Mouse (Mus musculus) ovary, postnatal 10 days (tissue): ENCODE measurements around the gene Ap4s1.

Experiments
- DNase-seq: peaks from one replicate; pipeline ENCODE4 v3.0.0; 2022; ENCODE audit warnings: low spot score

The Ap4s1 gene

DNA sequence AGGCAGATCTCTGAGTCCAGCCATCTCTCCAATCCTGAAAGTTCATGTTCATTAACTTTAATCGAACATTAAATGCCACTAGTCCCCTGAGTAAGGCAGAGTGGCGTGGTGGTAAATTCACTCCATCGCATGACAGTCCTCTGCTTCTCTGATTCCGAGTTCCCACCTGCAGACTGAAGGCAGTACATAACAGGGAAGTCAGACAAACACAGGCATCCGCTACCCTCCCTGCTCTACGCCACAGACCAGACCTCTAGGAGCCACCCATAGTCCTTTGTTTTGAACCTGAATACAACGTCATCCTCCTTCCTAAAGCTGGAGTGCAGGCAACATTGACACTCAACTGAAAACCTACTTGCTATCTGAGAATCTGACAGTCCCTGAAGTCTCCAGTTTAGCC lies 13.7 kb downstream of the Ap4s1 start:
- no peak for DNase-seq

DNA sequence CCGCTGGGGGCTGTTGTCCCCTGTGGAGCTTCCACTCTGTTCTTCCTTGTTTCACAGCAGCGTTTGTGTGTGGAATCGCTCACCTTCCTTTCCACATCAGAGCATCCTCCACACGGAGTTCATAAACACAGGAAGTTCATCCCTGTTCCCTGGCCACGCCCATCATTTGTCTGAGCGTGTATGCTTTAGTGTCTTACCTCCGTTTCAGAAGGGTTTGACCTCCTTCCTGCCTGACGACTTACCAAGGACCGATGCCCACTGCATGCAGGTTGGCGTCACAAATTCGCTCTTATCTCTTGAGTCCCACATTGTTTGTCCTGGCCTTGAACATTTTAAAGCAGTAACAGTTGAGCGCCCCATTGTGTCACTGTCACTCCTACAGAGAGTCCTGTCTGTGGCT lies 14.9 kb downstream of the Ap4s1 start:
- DNase-seq = no peak

DNA sequence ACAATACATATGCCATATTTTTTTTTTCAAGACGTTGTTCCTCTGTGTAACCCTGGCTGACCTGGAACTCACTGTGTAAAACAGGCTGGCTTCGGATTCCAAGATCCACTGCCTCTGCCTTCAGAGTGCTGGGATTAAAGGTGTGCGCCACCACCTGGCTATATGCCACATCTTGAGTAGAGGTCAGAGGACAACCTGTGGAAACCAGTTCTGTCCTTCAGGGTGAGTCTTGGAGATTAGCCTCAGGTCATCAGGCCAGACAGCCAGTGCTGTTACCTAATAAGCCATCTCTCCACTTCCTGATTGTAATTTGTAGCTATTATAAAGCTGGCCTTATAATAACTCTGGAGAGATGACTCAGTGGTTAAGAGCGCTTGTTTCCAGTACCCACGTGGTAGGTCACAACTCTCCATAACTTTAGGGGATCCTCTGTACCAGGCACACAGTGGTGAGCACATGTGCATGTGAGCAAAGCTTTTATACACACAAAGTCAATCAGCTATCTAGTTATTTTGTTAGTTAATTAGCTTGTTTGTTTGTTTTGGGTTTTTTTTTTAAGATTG lies 15.9 kb downstream of the Ap4s1 start:
- DNase-seq = no peak

DNA sequence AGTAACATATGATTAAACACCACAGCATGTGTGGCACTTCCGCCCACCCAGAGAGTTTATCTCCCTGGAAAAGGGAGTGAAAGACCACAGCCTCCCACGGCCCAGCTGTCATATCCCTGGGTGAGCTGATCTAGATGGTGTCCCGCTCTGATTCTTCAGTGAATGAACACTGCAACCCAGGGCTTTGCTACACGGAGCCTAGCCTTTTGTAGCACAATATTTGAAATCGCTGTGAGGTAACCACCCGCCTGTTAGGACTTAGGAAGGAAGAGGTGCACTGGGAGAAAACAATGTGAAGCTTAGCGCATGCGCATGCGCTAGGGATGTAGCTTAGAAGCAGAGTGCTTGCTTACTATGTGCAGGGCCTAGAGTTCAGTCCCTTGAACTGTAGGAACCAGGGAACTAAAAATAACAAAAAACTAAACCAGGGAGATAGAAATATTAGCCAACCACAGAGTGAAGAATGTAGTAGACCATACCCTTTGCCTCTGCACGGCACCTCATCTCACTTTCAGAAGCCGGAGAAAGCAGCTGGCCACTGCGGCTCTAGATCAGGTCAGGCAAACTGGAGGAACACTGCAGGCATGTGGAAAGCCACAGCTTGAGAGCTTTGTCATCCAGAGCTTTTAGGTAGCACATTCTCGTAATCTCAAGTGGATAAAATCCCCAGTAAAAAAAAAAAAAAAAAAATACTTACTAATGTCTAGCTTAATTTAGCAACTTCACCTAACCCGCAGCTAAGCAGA lies 18.3 kb downstream of the Ap4s1 start:
- no peak for DNase-seq

DNA sequence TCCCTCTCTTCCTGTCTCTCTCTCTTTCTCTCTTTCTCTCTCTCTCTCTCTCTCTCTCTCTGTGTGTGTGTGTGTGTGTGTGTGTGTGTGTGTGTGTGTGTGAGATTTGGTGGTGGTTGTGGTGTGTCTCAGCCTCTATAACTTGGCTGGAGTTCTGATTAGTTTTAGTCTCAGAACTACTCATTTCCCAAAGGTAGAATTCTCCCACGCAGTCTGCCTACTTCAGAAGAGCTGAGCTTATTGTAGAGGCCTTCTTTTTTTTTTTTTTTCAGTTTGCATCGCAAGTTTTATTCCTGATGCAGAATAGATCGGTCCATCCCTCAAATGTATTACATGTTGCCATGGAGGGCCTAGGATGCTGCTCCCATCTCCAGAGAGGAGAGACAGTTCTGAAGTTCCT lies 18.9 kb downstream of the Ap4s1 start:
- DNase-seq = no peak

DNA sequence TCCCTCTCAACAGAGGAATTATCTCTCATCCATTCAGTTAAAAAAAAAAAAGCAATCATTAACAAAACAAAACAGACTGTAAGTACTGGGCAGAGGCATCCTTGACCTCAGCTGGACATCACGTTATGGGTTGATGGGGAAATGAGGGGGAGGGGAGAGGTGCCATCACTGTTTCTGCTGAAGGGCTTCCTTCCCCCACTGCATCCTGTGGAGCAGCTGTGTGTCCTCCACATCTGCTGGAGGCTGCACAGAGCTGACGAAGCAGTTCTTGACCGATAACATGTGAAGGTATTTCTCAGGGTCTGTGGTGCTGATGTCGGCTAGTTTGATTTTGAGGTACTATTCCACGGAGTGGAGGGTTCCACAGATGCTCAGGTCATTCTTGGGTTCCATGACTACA lies 19.3 kb downstream of the Ap4s1 start:
- no peak for DNase-seq

DNA sequence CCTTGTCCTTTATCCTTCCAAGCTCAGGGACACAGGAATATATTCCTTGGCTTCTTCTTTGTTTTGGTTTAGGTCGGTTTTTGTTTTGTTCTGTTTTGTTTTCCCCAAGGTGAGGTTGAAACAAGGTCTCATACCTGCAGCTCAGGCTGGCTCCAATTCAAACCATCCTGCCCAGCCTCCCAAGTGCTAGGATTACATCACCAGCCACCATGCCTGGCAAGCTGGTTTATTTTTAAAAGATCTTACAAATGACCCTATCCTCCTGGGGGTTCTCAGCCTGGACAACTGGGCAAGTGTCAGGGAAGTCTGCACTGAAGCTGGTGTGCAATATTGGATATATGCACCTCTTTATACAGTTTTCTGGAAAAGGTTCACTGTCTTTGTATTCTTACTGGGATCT lies 21.9 kb downstream of the Ap4s1 start:
- DNase-seq = no peak

DNA sequence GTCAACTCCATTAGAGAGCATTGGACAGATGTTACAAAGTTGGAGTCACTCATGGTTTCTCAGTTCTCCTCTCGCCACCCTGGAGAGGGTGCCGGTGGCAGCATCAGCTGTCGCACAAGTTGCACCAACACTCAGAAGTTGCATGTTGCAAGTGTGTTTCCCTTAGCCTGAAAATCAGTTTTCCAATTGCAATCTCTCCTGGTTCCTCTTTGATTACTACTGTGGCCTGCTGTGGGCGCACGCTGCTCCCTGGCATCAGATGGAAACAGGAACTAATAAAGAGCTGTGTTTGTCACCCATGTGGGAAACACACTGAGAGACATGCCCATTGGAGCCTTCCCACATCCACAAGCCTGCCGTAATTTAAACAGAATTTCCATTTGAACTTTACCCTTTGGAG lies 27.8 kb downstream of the Ap4s1 start:
- DNase-seq = no peak

DNA sequence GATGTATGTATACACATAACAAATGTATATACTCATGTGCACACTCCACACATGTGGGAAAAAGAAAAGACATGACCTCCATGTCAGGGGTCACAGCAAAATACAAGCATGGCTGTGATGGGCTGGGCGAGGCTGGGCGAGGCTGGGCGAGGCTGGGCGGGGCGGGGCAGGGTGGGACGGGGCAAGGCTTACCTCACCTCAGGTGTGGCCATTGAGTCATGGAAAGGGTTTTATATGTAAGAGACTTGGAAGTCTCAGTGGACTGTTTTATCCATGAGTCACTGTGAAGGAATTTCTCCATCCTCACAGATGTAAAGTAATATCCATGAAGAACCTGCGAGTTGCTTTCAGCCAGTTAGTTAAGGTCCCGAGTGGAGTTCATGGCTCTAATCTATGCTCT lies 31.0 kb downstream of the Ap4s1 start:
- no peak for DNase-seq

DNA sequence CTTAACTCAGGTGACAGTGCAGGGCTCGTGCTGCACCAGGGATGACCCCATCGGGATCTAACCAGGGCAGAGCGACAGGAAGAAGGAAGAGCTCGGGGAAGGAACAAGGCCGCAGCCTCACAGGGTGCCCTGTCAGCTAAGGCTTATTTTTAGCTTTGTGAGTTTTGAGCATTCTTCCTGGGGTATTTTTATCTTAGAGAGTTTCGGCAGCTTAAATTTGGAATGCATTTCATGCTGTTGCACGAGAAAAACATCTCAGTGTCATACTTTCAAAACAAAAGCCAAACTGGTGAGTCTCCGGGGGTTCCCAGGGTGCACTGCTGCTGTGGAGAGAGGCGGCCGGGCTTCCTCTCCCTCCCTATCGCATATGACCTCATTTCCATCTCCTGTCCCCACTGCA lies 38.2 kb downstream of the Ap4s1 start:
- no peak for DNase-seq

DNA sequence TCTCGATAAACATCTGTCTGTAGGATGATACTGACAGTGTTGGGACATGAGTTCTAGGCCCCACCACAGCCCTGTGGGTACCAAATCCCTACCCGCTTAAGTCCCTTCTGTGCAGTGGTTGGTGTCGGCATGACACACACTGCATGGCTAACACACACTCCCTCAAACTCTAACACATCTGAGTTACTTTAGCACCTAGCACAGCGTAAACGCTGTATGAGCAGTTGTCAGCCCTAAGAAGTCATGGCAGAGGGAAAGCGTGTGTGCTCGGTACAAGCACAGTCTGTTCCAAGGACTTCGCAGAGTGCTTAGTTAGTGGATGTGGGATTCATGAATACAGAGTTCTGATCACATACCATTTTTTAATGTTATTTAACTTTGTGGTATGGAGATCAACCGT lies 39.0 kb downstream of the Ap4s1 start:
- no peak for DNase-seq

DNA sequence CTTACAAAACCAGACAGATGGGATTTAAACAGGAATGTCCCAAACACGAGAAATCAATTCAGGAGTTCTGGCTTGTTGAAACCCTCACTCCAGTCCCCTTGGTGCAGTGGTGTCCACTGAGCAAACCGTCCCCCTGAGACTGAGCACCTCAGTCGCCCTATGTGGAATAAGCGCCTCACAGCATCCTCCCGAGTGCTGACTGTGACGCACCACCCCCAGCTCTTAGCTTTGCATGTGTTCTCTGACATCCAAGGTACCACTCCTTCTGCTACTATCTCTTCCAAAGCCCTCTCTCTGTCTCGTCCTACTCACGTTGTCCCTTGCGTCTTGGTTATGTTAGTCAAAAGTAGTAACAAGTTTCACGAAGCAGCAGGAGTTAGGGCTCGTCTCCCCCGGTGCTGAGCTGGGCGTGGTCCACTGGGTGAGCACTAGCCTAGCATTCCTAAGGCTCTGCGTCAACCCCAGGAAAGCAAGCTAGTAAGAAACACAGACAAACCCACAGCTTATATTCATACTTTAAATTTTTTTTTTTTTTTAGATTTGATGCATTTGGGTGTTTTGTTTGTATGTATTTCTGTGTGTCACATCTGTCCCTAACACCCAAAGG lies 43.9 kb downstream of the Ap4s1 start:
- DNase-seq = no peak

DNA sequence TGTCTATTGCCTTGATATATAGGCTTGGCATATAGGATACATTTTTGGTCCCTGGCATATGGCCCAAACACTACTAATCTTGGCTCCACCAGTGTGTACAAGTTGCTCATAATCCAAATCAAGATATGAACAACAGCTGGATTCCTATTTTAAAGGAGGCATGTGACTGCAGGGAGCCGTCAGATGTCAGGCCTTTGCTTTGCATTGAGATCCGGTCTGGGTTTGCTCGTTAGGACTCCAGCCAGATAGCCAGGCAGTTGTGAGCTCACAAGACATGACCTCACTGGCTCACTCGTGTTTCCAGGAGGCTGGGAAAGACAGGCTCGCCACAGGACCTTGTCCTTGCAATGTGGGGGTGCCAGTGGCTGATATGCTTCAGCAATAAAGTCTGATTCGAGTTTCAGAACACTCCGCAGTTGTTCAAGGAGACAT lies 45.0 kb downstream of the Ap4s1 start:
- DNase-seq = no peak

DNA sequence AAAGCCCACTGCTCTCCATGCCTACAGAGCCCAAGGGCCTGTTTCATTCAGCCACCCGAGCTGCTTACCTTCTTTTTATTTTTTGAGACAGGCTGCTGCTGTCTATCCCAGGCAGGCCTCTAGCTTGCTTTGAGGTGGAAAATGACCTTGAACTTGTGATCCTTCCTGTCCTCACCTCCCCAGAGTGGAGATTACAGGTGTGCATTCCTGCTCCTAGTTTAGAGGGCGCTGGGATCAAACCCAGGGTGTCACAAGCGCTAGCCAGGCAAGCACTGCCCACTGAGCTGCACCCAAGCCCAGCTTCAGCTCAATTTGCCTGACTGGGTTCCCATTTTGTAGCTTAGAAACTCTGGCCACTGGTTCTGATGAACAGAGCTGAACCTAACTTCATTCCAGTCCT lies 45.5 kb downstream of the Ap4s1 start:
- DNase-seq = no peak

DNA sequence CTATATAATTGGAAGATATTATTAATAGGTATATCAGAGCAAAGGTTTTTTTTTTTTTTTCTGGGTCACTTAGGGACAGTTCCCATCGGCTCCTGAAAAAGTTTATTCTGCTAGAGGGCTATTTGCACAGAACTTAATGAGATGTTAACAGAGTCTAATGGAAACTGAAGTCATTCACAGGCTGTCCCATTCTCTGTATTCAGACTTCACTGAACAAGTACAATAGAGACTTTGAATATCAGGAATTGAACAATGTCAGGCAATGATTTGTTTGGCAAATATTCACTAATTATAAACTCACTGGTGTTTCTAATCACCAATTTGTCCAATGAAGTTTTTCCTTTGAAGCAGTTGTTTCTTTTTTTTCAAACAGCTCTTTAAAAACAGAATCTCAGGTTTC lies 46.0 kb downstream of the Ap4s1 start:
- DNase-seq = no peak

DNA sequence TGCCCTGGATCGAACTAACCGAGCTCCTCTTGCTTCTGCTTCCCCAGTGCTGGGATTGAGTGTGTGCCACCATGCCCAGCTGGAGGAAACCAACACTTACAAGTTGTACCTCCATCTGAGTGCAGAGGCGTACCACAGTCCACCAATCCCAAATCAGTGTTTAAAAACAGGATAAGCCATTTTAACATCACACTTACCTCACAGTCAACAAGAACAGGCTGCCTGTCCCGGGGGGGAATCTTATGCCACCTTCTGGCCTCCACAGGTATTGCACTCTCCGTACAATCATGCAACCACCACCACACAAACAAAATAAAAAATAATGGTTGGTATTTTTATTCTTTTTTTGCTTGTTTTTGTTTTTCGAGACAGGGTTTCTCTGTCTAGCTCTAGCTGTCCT lies 50.9 kb downstream of the Ap4s1 start:
- DNase-seq = no peak

DNA sequence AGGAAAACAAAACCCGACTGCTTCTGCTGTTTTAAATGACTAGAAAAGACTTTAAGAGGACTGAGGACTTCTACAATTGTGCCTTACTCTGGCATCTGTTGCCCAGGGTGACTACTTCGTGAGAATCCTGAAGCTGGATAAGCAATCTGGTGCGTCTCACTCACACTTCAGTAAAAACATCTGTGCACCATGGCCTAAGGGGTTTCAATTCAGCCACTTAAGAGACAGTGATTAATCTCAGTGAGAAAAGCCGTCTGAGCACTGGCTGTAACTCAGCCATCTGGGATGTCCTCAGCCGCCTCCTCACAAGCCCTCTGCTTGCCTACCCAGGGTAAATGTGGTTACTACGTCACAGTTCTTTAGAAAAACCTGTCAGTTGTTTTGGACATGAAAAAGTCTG lies 54.1 kb downstream of the Ap4s1 start:
- DNase-seq = no peak

DNA sequence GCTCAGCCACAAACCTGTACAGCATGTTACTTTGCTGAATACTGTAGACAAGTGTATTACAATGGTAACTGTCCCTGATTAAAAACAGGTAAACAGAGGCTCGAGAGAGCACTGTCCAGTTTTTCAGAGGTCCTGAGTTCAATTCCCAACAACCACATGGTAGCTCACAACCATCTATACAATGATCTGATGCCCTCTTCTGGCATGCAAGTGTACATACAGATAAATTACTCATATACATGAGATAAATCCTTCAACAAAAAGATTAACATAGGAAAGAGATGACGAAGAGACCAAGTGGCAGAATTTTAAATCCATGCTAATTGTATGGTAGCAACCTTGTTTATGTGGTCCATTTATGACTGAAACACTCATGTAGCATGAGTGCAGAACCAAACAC lies 56.5 kb downstream of the Ap4s1 start:
- no peak for DNase-seq

DNA sequence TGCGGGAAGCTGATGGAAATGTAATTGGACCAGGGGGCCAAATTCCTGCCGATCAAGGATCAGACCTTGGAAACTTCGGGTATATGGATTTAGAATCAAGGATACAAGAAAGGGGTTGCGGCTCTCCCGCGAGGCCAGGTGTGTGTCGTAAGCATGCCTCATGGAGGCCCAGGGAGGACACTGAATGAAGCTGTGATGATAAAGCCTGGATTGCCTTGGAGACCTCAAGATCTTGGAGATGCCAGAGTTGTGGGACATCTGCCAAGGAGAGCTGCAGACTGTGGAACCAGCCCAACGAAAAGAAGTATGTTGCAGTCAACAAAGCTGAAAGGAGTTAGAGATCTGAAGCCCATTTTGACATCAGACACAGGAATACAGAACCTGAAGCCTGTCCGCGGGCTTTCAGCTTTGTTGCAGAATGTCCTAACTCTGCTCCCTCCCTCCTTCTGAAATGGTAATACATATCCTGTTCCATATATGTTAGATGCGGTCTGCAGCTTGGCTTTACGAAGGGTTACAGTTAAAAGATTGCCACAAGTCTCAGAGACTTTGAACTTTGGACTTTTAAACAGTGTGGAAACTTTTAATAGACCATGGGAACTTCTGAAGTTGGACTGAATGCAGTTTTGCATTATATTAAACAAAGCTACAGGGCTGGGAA lies 65.2 kb downstream of the Ap4s1 start:
- DNase-seq = no peak

DNA sequence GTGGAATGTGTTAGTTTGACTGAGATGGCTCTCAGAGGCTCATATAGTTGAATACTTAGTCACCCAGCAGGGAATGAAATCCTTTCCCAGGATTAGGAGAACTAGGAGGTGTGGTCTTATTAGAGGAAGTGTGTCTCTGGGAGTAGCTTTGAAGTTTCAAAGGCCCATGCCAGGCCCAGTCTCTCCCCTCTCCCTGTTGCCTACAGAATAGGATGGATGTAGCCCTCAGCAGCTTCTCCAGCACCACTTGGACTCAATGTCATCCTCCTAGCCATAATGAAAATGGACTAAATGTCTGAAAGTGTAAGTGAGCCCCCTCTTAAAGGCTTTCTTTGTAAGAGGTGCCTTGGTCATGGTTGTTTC lies 65.7 kb downstream of the Ap4s1 start:
- DNase-seq = no peak

DNA sequence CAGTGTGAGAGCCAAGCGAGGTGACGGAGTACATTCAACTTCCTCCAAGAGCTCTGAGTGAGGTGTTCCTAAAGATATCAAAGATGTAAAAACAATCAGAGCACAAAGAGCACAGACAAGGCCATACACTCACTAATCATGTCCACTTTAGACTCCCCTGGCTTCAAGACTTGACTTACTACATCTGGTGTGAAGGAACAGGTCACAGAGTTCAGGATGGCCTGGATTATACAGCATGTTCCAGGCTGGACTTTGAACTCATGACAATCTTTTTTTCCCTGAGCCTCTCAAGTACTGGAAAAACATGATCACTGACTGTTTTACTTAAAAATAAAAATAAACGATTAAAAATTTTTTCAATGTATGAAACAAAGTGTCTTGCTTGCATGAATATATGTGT lies 68.5 kb downstream of the Ap4s1 start:
- DNase-seq = no peak

DNA sequence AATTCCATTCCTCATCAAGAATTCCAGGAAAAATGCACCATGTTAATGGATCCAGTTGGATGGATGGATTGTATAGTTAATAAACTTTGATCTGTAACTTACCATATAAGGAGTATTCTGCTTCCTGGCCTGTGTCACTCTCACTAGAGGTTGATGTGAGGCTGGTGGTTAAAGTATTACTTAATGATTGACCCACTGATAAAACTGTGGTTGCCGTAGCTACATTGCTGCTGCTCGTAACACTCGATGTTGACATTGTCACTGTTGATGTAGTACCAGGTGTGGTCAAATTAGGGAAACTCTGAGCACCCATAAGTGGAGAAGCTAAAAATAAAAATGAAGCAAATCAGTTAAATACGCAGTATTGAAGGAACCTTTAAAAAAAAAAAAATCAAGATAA lies 76.6 kb downstream of the Ap4s1 start:
- no peak for DNase-seq

DNA sequence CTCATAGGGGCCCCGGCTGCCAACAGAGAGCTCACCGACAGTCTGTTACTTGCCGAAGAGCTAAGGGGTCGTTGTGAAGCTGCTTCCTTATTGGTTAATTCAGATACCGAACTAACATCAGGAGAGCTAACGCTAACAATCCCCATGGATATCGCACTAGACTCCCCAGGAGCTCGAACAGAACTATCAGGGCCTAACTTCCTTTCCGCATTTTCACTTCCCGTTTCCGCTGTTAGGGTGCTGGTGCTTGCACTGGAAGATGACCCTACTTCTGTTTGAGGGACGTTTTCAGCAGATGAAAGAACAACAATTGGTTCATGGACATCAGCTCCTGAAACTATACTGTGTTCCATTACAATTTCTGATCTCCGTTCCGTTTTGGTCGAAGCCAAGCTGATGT lies 77.9 kb downstream of the Ap4s1 start:
- DNase-seq = no peak
